Mouse (Mus musculus) spleen, adult 2 months (tissue): Measurements from ENCODE around the gene Erp27. TPM values are rescaled to one million over a fixed set of nuclear protein-coding genes. Genes with fewer than 3 reads are reported as not detected.

Experiments used
- DNase-seq, 2 experiments: peaks; one replicate each; pipeline versions ENCODE4 v3.0.0 to v3.0.0-alpha.2; 2012 to 2021; ENCODE audit warnings: low spot score in 2 of 2, low read depth in 1 of 2
- H3K27ac ChIP-seq: fragments of 200-500 bp; 2 replicates; pipeline ENCODE4 v1.5.1; 2012; ENCODE audit warnings: low read length, inconsistent platforms; ENCODE audit not compliant: insufficient read depth
- H3K27me3 ChIP-seq: fragments of 200-500 bp; 2 replicates; pipeline ENCODE4 v1.6.1; 2012; ENCODE audit warnings: mild to moderate bottlenecking, moderate library complexity, low read length, inconsistent platforms; ENCODE audit not compliant: control insufficient read depth, insufficient read depth
- H3K36me3 ChIP-seq: fragments of 200-500 bp; 2 replicates; pipeline ENCODE4 v1.6.1; 2012; ENCODE audit warnings: mild to moderate bottlenecking, low read length, inconsistent platforms; ENCODE audit not compliant: control insufficient read depth, insufficient read depth
- H3K4me1 ChIP-seq: fragments of 200-500 bp; 2 replicates; pipeline ENCODE4 v1.6.1; 2011; ENCODE audit warnings: inconsistent platforms; ENCODE audit not compliant: control insufficient read depth, insufficient read depth, insufficient read length
- H3K4me3 ChIP-seq: fragments of 200-500 bp; 2 replicates; pipeline ENCODE4 v1.5.1; 2011; ENCODE audit warnings: mild to moderate bottlenecking, inconsistent platforms; ENCODE audit not compliant: insufficient read depth, insufficient read length; ENCODE audit errors: extremely low read depth
- CTCF ChIP-seq: fragments of 200-500 bp; IDR thresholded peaks from 2 replicates; pipeline ENCODE4 v1.5.1; 2011; ENCODE audit warnings: mild to moderate bottlenecking, inconsistent platforms; ENCODE audit not compliant: insufficient read depth, insufficient read length, insufficient replicate concordance; ENCODE audit errors: extremely low read depth
- POLR2A ChIP-seq: fragments of 200-500 bp; IDR thresholded peaks from 2 replicates; pipeline ENCODE4 v1.6.1; 2011; ENCODE audit warnings: low read depth, low read length, inconsistent platforms
- WGBS: fragments of 180-500 bp; shearing (Covaris S2); methylation state at CpG from one replicate; pipeline ENCODE4 v1.1.7; 2018; 5-methylcytosine and 5-hydroxymethylcytosine counted together
- polyA plus RNA-seq: library from polyadenylated mRNA; depleted of rRNA; stranded (reverse); fragments of >200 nt; gene quantifications from 2 replicates; pipeline ENCODE4 v1.2.3, GENCODE M21; 2012; rRNA removed

Gene Erp27
- polyA plus RNA-seq, 1 experiment: 16.2 TPM

- H3K36me3 ChIP-seq: no peaks in the 10 kb centered on the region
- TF ChIP-seq CTCF: no peak
- TF ChIP-seq POLR2A: no peak
- no peak for DNase-seq
- H3K4me3 ChIP-seq: no peak overlapping the region
- 24% methylated on average over 11 of the region's 11 CpGs for WGBS
- H3K27me3 ChIP-seq: no peaks in the 10 kb centered on the region
- H3K27ac ChIP-seq: peak overlapping the region; percentile 46; the same call in 1 of the 2 replicates
- peaks cover 28% of the 10 kb centered on the region for H3K4me1 ChIP-seq
Measured at GRCm38 (mm10) chr6:136857873-136858260, 64.1 kb downstream of the Erp27 start.

Other genes starting within 250 kb of the Erp27 start
- gene Gucy2c, start 140.4 kb downstream of the Erp27 start, polyA plus RNA-seq: 0.05 and 0.07 TPM in 2 replicates
- gene Hist4h4, start 117.8 kb downstream of the Erp27 start, polyA plus RNA-seq: 1.2 and 3.6 TPM in 2 replicates
- gene H2afj, start 113.9 kb downstream of the Erp27 start, polyA plus RNA-seq: 228 and 441 TPM in 2 replicates
- gene BC049715, start 94.6 kb downstream of the Erp27 start, polyA plus RNA-seq: 0.45 and 0.72 TPM in 2 replicates
- gene Wbp11, start 93.9 kb downstream of the Erp27 start, polyA plus RNA-seq: 33.5 and 39.5 TPM in 2 replicates
- gene Smco3, start 86.7 kb downstream of the Erp27 start, polyA plus RNA-seq: not detected in 2 replicates
- gene Art4, start 64.4 kb downstream of the Erp27 start, polyA plus RNA-seq: 2.5 and 4.8 TPM in 2 replicates
- gene Mgp, start 46.4 kb downstream of the Erp27 start, polyA plus RNA-seq: 39.8 and 47.7 TPM in 2 replicates
- gene Pde6h, start 1.7 kb upstream of the Erp27 start, polyA plus RNA-seq: 0.01 TPM in 1 of 2 replicates, not detected in the other
- 361 and 386 TPM in 2 replicates for gene Arhgdib, start 19.7 kb upstream of the Erp27 start, polyA plus RNA-seq
- 0.07 and 0.18 TPM in 2 replicates for gene Rerg, start 248.3 kb upstream of the Erp27 start, polyA plus RNA-seq